Mouse (Mus musculus) lung, embryonic 14.5 days (tissue): ENCODE measurements around the gene Efna1. TPM values are rescaled to one million over a fixed set of nuclear protein-coding genes. Genes with fewer than 3 reads are reported as not detected.

Experiments
- ATAC-seq: fragments of 200-750 bp; cut with Nextera tagmentation; 2 replicates; pipeline ENCODE4 v1.8.0; 2017; ENCODE audit warnings: mild to moderate bottlenecking, moderate TSS enrichment, moderate library complexity; ENCODE audit not compliant: insufficient read depth
- DNase-seq: peaks from one replicate; pipeline ENCODE4 v3.0.0-alpha.2; 2015
- H3K27ac ChIP-seq: fragments of 300-500 bp; sonication (generic); 2 replicates; pipeline ENCODE4 v1.5.1; 2014; ENCODE audit warnings: low read depth, mild to moderate bottlenecking, moderate library complexity
- H3K27me3 ChIP-seq: fragments of 300-500 bp; sonication (generic); 2 replicates; pipeline ENCODE4 v1.6.1; 2014; ENCODE audit warnings: low read length, control low read depth; ENCODE audit not compliant: insufficient read depth
- H3K36me3 ChIP-seq: fragments of 300-500 bp; sonication (generic); 2 replicates; pipeline ENCODE4 v1.6.1; 2014; ENCODE audit warnings: control low read depth; ENCODE audit not compliant: insufficient read depth
- H3K4me1 ChIP-seq: fragments of 300-500 bp; sonication (generic); 2 replicates; pipeline ENCODE4 v1.6.1; 2014; ENCODE audit warnings: antibody characterized with exemption, control low read depth; ENCODE audit not compliant: insufficient read depth
- H3K4me2 ChIP-seq: fragments of 300-500 bp; sonication (generic); 2 replicates; pipeline ENCODE4 v1.6.1; 2014; ENCODE audit warnings: mild to moderate bottlenecking
- H3K4me3 ChIP-seq: fragments of 300-500 bp; sonication (generic); 2 replicates; pipeline ENCODE4 v1.5.1; 2014; ENCODE audit warnings: low read depth, low read length
- H3K9ac ChIP-seq: fragments of 300-500 bp; sonication (generic); 2 replicates; pipeline ENCODE4 v1.6.1; 2014
- H3K9me3 ChIP-seq: fragments of 300-500 bp; sonication (generic); 2 replicates; pipeline ENCODE4 v1.6.1; 2016; ENCODE audit warnings: low read depth, low read length, control low read depth
- CTCF ChIP-seq: IDR thresholded peaks from 2 replicates; pipeline ENCODE4 v1.5.1; 2016; ENCODE audit warnings: antibody characterized with exemption, low read depth
- WGBS: fragments of 180-500 bp; shearing (Covaris S2); extraction: QIAGEN DNeasy Blood & Tissue Kit; methylation state at CpG from one replicate; pipeline ENCODE4 v1.1.7; 2014; 5-methylcytosine and 5-hydroxymethylcytosine counted together
- polyA plus RNA-seq: library from polyadenylated mRNA; unstranded; fragments of >200 nt; fragmentation: Nextera tagmentation; extraction: Ambion mirVana; gene quantifications from 2 replicates; pipeline ENCODE4 v1.2.1, GENCODE M21; 2014

Efna1 gene
- polyA plus RNA-seq, 1 experiment from 2014 or later: 68.3 TPM

DNA sequence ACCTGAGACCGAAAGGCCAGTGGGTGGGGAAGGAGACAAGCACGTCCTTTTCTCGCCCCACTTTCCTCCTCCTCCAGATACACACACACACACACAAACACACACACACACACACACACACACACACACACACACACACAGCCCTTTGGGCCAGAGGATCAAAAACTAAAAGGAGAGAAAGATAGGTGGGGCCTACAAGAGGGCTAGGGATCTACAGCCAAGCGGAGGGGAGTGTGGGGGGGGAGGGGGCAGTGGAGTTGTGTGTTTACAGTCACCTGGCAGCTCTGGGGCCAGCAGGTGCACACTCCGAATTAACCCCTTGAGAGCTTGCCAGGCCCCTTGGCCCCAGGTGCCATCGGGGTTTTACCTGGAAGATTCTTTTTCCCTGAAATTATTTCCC, 48.3 kb downstream of the Efna1 start:
- 0 out of 2 replicates have a peak, but pooled peaks cover 3% of the 10 kb centered on the region for H3K36me3 ChIP-seq
- H3K27me3 ChIP-seq: no peaks in the 10 kb centered on the region
- H3K4me2 ChIP-seq: peak overlapping the region; percentile 49
- H3K9me3 ChIP-seq: no peaks in the 10 kb centered on the region
- H3K27ac ChIP-seq: peak overlapping the region; percentile 88
- 46% methylated on average over 6 of the region's 6 CpGs for WGBS
- peaks cover 20% of the 10 kb centered on the region for H3K4me1 ChIP-seq
- DNase-seq (peak; percentile 7), ATAC-seq (no peak)
- TF ChIP-seq CTCF: no peak
- no peak overlapping the region for H3K9ac ChIP-seq
- no peak overlapping the region for H3K4me3 ChIP-seq

DNA sequence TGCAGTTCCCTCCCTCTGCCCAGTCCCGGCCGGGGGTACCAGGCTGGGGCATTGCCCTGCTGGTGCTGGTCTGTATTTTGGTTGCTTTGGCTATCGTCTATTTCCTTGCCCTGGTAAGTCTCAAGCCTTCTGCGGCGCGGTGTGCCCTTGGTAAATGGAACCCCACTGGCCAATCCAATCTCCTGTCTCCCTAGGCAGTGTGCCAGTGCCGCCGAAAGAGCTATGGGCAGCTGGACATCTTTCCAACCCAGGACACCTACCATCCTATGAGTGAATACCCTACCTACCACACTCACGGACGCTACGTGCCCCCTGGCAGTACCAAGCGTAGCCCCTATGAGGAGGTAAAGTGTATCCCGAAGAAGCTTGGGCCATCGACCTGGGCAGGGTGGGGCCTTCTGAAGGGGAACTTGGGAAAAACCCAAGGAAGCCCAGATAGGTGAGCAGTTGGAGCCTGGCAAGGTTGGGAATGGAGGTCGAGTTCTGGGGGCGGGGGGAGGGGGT, 49.1 kb downstream of the Efna1 start:
- DNase-seq (no peak), ATAC-seq (no peak)
- peak overlapping the region; percentile 49 for H3K4me2 ChIP-seq
- no peaks in the 10 kb centered on the region for H3K9me3 ChIP-seq
- peaks cover 23% of the 10 kb centered on the region for H3K4me1 ChIP-seq
- no peaks in the 10 kb centered on the region for H3K27me3 ChIP-seq
- H3K9ac ChIP-seq: no peak overlapping the region
- no peak overlapping the region for H3K4me3 ChIP-seq
- peak overlapping the region; percentile 46; the same call in 1 of the 2 replicates for H3K27ac ChIP-seq
- TF ChIP-seq CTCF: no peak
- 66% methylated on average over 16 of the region's 16 CpGs for WGBS
- H3K36me3 ChIP-seq: 0 out of 2 replicates have a peak, but pooled peaks cover 3% of the 10 kb centered on the region

- Histone ChIP-seq H3K9ac (no peak overlapping the region), H3K4me3 (no peak overlapping the region), H3K27me3 (no peaks in the 10 kb centered on the region), H3K4me2 (peak overlapping the region; percentile 49), H3K4me1 (peaks cover 23% of the 10 kb centered on the region), H3K27ac (0 out of 2 replicates have a peak overlapping the region, but pooled peaks have one; percentile 46), H3K9me3 (no peaks in the 10 kb centered on the region), H3K36me3 (0 out of 2 replicates have a peak, but pooled peaks cover 3% of the 10 kb centered on the region)
- DNase-seq: no peak
- 45% methylated on average over 7 of the region's 7 CpGs for WGBS
- TF ChIP-seq CTCF: no peak
- no peak for ATAC-seq
Observed at GRCm38 (mm10) chr3:89231345-89231744, 49.6 kb downstream of the Efna1 start.

DNA sequence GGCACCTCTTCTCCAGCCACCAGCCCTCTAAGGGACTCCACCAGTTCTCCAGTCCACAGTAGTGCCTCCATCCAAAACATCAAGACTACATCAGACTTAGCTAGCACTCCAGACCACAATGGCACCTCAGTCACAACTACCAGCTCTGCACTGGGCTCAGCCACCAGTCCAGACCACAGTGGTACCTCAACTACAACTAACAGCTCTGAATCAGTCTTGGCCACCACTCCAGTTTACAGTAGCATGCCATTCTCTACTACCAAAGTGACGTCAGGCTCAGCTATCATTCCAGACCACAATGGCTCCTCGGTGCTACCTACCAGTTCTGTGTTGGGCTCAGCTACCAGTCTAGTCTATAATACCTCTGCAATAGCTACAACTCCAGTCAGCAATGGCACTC, 50.4 kb downstream of the Efna1 start:
- WGBS: 85% methylated on average over 2 of the region's 2 CpGs
- Histone ChIP-seq H3K9me3 (no peaks in the 10 kb centered on the region), H3K9ac (no peak overlapping the region), H3K27ac (no peak overlapping the region), H3K36me3 (0 out of 2 replicates have a peak, but pooled peaks cover 3% of the 10 kb centered on the region), H3K4me1 (peaks cover 23% of the 10 kb centered on the region), H3K4me3 (no peak overlapping the region), H3K27me3 (no peaks in the 10 kb centered on the region), H3K4me2 (peak overlapping the region; percentile 86; the same call in 1 of the 2 replicates)
- no peak for ATAC-seq
- TF ChIP-seq CTCF: no peak
- DNase-seq: no peak

DNA sequence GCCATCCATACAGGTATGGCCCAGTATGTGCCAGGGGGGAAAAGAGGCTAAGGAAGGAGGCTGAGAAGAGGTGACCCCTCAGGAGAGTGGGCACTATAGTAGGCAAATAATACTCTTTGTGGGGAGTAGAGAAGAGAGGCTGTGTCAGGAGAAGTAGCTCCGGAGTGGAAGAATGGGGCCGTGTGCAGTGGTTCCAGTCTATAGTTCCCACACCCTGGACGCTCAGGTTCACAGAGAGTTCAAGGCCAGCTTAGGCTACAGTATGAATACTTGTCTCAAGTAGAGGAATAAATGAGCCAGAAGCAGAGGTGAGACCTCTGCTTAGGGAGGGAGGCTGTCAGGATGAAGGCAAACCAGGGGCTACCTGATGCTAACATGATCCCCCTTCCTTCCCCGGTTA, 51.7 kb downstream of the Efna1 start:
- Histone ChIP-seq H3K9me3 (no peaks in the 10 kb centered on the region), H3K4me1 (peaks cover 26% of the 10 kb centered on the region), H3K27me3 (no peaks in the 10 kb centered on the region), H3K27ac (peak overlapping the region; percentile 81; the same call in 1 of the 2 replicates), H3K36me3 (peaks cover 3% of the 10 kb centered on the region; the same call in 1 of the 2 replicates), H3K4me2 (peak overlapping the region; percentile 86), H3K9ac (no peak overlapping the region), H3K4me3 (peak overlapping the region; percentile 14)
- DNase-seq (peak; percentile 57), ATAC-seq (no peak)
- TF ChIP-seq CTCF: no peak
- 43% methylated on average over 4 of the region's 4 CpGs for WGBS

GRCm38 (mm10) chr3:89228836-89229235, 52.1 kb downstream of the Efna1 start, which contains the start of gene Muc1:
Gene Muc1 (plus strand): TSS chr3:89229057.
- no peaks in the 10 kb centered on the region for H3K27me3 ChIP-seq
- TF ChIP-seq CTCF: no peak
- peaks cover 5% of the 10 kb centered on the region; the same call in 1 of the 2 replicates for H3K36me3 ChIP-seq
- peaks cover 25% of the 10 kb centered on the region for H3K4me1 ChIP-seq
- ATAC-seq (0 out of 2 replicates have a peak, but pooled peaks have one; percentile 5), DNase-seq (peak; percentile 23)
- peak within 1 kb of the TSS; percentile 86 for H3K4me2 ChIP-seq
- peak within 1 kb of the TSS; percentile 48 for H3K9ac ChIP-seq
- peak within 1 kb of the TSS; percentile 45 for H3K4me3 ChIP-seq
- H3K27ac ChIP-seq: peak within 1 kb of the TSS; percentile 81
- H3K9me3 ChIP-seq: no peaks in the 10 kb centered on the region
- 17% methylated on average over 10 of the region's 10 CpGs for WGBS

DNA sequence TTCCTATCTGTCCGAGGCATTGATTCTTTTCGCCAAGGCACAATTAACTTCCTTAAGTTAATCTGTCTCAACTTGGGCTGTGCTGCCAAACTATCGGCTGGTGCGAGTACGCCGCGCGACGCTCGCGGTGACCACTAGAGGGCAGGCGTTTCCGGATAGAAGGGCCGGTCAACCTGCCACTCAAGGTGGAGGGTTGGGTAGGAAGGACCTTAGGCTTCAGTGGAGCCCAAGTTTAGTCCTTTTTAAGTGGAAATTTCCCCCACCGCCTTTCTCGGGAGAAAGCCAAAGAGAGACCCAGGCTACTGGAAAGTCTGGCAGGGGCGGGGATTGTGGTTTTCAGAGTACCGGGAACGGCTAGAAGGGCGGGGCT, 52.8 kb downstream of the Efna1 start:
- Histone ChIP-seq H3K9me3 (no peaks in the 10 kb centered on the region), H3K9ac (peak overlapping the region; percentile 48), H3K4me3 (peak overlapping the region; percentile 45), H3K4me2 (peak overlapping the region; percentile 86), H3K36me3 (peaks cover 7% of the 10 kb centered on the region; the same call in 1 of the 2 replicates), H3K4me1 (peaks cover 19% of the 10 kb centered on the region), H3K27ac (peak overlapping the region; percentile 81), H3K27me3 (no peaks in the 10 kb centered on the region)
- ATAC-seq (peak; percentile 48), DNase-seq (peak; percentile 95)
- WGBS: under 1% methylated on average over 20 of the region's 20 CpGs
- TF ChIP-seq CTCF: peak; percentile 97
